Mouse (Mus musculus) stomach, embryonic 15.5 days (tissue): Measurements from ENCODE around the gene Sfr1. TPM values are rescaled to one million over a fixed set of nuclear protein-coding genes. Genes with fewer than 3 reads are reported as not detected.

Experiments
- ATAC-seq: fragments of 200-750 bp; cut with Nextera tagmentation; 2 replicates; pipeline ENCODE4 v1.8.0; 2017; ENCODE audit warnings: low read depth, moderate number of reproducible peaks, moderate TSS enrichment; ENCODE audit not compliant: insufficient read depth, low FRiP score
- H3K27ac ChIP-seq: fragments of 300-500 bp; sonication (generic); 2 replicates; pipeline ENCODE4 v1.5.1; 2015; ENCODE audit warnings: mild to moderate bottlenecking, inconsistent platforms
- H3K27me3 ChIP-seq: fragments of 300-500 bp; sonication (generic); replicated peaks from 2 replicates; pipeline ENCODE4 v1.6.1; 2015; ENCODE audit warnings: inconsistent platforms
- H3K36me3 ChIP-seq: fragments of 300-500 bp; sonication (generic); 2 replicates; pipeline ENCODE4 v1.6.1; 2015; ENCODE audit warnings: inconsistent platforms
- H3K4me1 ChIP-seq: fragments of 300-500 bp; sonication (generic); 2 replicates; pipeline ENCODE4 v1.6.1; 2015; ENCODE audit warnings: inconsistent platforms
- H3K4me2 ChIP-seq: fragments of 300-500 bp; sonication (generic); 2 replicates; pipeline ENCODE4 v1.6.1; 2015; ENCODE audit warnings: mild to moderate bottlenecking, inconsistent platforms
- H3K4me3 ChIP-seq: fragments of 300-500 bp; sonication (generic); replicated peaks from 2 replicates; pipeline ENCODE4 v1.5.1; 2015; ENCODE audit warnings: inconsistent platforms
- H3K9ac ChIP-seq: fragments of 300-500 bp; sonication (generic); 2 replicates; pipeline ENCODE4 v1.6.1; 2015; ENCODE audit warnings: inconsistent platforms
- H3K9me3 ChIP-seq: fragments of 300-500 bp; sonication (generic); 2 replicates; pipeline ENCODE4 v1.6.1; 2016; ENCODE audit warnings: inconsistent platforms
- WGBS: fragments of 180-500 bp; shearing (Covaris S2); methylation state at CpG from one replicate; pipeline ENCODE4 v1.1.7; 2015; 5-methylcytosine and 5-hydroxymethylcytosine counted together
- polyA plus RNA-seq: library from polyadenylated mRNA; unstranded; fragments of >200 nt; fragmentation: Nextera tagmentation; extraction: Ambion mirVana; gene quantifications from 2 replicates; pipeline ENCODE4 v1.2.1, GENCODE M21; 2015

The Sfr1 gene
- polyA plus RNA-seq, result 285 and 321 TPM in 2 replicates

- ATAC-seq, result peak; percentile 96
- H3K4me2 ChIP-seq, result peak within 1 kb of the TSS; percentile 75
- H3K9ac ChIP-seq, result peak within 1 kb of the TSS; percentile 80
- WGBS, result under 1% methylated on average over 72 of the region's 72 CpGs
- no peaks in the 10 kb centered on the region for H3K9me3 ChIP-seq
- no peaks in the 10 kb centered on the region for H3K27me3 ChIP-seq
- H3K36me3 ChIP-seq, result peaks cover 24% of the 10 kb centered on the region
- peak within 1 kb of the TSS; percentile 99 for H3K27ac ChIP-seq
- H3K4me3 ChIP-seq, result peak within 1 kb of the TSS; percentile 82
- peaks cover 8% of the 10 kb centered on the region for H3K4me1 ChIP-seq
These were observed at the start of gene Sfr1 for GRCm38 (mm10) chr19:47731071-47731881. Sfr1 (plus strand) TSS chr19:47731682.

- Histone ChIP-seq H3K27ac (no peak overlapping the region), H3K4me2 (no peak overlapping the region), H3K4me1 (no peaks in the 10 kb centered on the region), H3K27me3 (no peaks in the 10 kb centered on the region), H3K9me3 (no peaks in the 10 kb centered on the region), H3K36me3 (no peaks in the 10 kb centered on the region), H3K4me3 (no peak overlapping the region), H3K9ac (no peak overlapping the region)
- WGBS, result 72% methylated on average over 7 of the region's 7 CpGs
- ATAC-seq, result no peak
These were observed 41.9 kb upstream of the Sfr1 start for GRCm38 (mm10) chr19:47689592-47689991.

GRCm38 (mm10) chr19:47691994-47692393 is 39.5 kb upstream of the Sfr1 start, which contains the start of gene Col17a1:
Col17a1 (minus strand) TSS chr19:47692094.
- ATAC-seq, result no peak
- Histone ChIP-seq H3K36me3 (no peaks in the 10 kb centered on the region), H3K9me3 (no peaks in the 10 kb centered on the region), H3K27ac (peak within 1 kb of the TSS; percentile 61), H3K27me3 (no peaks in the 10 kb centered on the region), H3K4me3 (peak within 1 kb of the TSS; percentile 19), H3K4me2 (no peak within 1 kb of the TSS), H3K9ac (no peak within 1 kb of the TSS), H3K4me1 (no peaks in the 10 kb centered on the region)
- 65% methylated on average over 6 of the region's 6 CpGs for WGBS

GRCm38 (mm10) chr19:47695725-47696124 is 35.8 kb upstream of the Sfr1 start:
- Histone ChIP-seq H3K4me2 (no peak overlapping the region), H3K27me3 (no peaks in the 10 kb centered on the region), H3K36me3 (no peaks in the 10 kb centered on the region), H3K9ac (no peak overlapping the region), H3K4me1 (peaks cover 8% of the 10 kb centered on the region; the same call in 1 of the 2 replicates), H3K27ac (no peak overlapping the region), H3K9me3 (no peaks in the 10 kb centered on the region), H3K4me3 (no peak overlapping the region)
- 75% methylated on average over 6 of the region's 6 CpGs for WGBS
- ATAC-seq, result no peak

- Histone ChIP-seq H3K9ac (no peak overlapping the region), H3K27ac (no peak overlapping the region), H3K4me2 (no peak overlapping the region), H3K9me3 (no peaks in the 10 kb centered on the region), H3K4me1 (peaks cover 8% of the 10 kb centered on the region; the same call in 1 of the 2 replicates), H3K36me3 (no peaks in the 10 kb centered on the region), H3K4me3 (no peak overlapping the region), H3K27me3 (no peaks in the 10 kb centered on the region)
- no peak for ATAC-seq
- 90% methylated on average over 8 of the region's 8 CpGs for WGBS
These were observed 35.1 kb upstream of the Sfr1 start for GRCm38 (mm10) chr19:47696411-47696810.

GRCm38 (mm10) chr19:47697067-47697466 is 34.4 kb upstream of the Sfr1 start:
- no peaks in the 10 kb centered on the region for H3K27me3 ChIP-seq
- WGBS, result 88% methylated on average over 11 of the region's 11 CpGs
- no peak for ATAC-seq
- H3K4me1 ChIP-seq, result peaks cover 8% of the 10 kb centered on the region; the same call in 1 of the 2 replicates
- no peaks in the 10 kb centered on the region for H3K36me3 ChIP-seq
- H3K9me3 ChIP-seq, result no peaks in the 10 kb centered on the region
- H3K4me3 ChIP-seq, result no peak overlapping the region
- no peak overlapping the region for H3K9ac ChIP-seq
- H3K4me2 ChIP-seq, result no peak overlapping the region
- no peak overlapping the region for H3K27ac ChIP-seq

- Histone ChIP-seq H3K27ac (no peak overlapping the region), H3K27me3 (no peaks in the 10 kb centered on the region), H3K9me3 (no peaks in the 10 kb centered on the region), H3K4me2 (no peak overlapping the region), H3K9ac (no peak overlapping the region), H3K4me1 (peaks cover 8% of the 10 kb centered on the region; the same call in 1 of the 2 replicates), H3K4me3 (no peak overlapping the region), H3K36me3 (no peaks in the 10 kb centered on the region)
- ATAC-seq, result no peak
- 59% methylated on average over 9 of the region's 9 CpGs for WGBS
These were observed 33.2 kb upstream of the Sfr1 start for GRCm38 (mm10) chr19:47698266-47698665.

- Histone ChIP-seq H3K9ac (no peak overlapping the region), H3K4me3 (no peak overlapping the region), H3K4me2 (no peak overlapping the region), H3K36me3 (no peaks in the 10 kb centered on the region), H3K9me3 (no peaks in the 10 kb centered on the region), H3K27ac (peak overlapping the region; percentile 59; the same call in 1 of the 2 replicates), H3K27me3 (no peaks in the 10 kb centered on the region), H3K4me1 (peaks cover 8% of the 10 kb centered on the region; the same call in 1 of the 2 replicates)
- no peak for ATAC-seq
- 33% methylated on average over 9 of the region's 9 CpGs for WGBS
These were observed 31.7 kb upstream of the Sfr1 start for GRCm38 (mm10) chr19:47699743-47700142.

GRCm38 (mm10) chr19:47700509-47700908 is 31.0 kb upstream of the Sfr1 start:
- H3K4me1 ChIP-seq, result peaks cover 8% of the 10 kb centered on the region; the same call in 1 of the 2 replicates
- H3K27me3 ChIP-seq, result no peaks in the 10 kb centered on the region
- no peak overlapping the region for H3K9ac ChIP-seq
- 73% methylated on average over 8 of the region's 8 CpGs for WGBS
- no peaks in the 10 kb centered on the region for H3K36me3 ChIP-seq
- no peak for ATAC-seq
- no peak overlapping the region for H3K4me3 ChIP-seq
- H3K9me3 ChIP-seq, result no peaks in the 10 kb centered on the region
- no peak overlapping the region for H3K4me2 ChIP-seq
- H3K27ac ChIP-seq, result peak overlapping the region; percentile 32; the same call in 1 of the 2 replicates

GRCm38 (mm10) chr19:47705080-47705771 is 26.3 kb upstream of the Sfr1 start:
- H3K27me3 ChIP-seq, result no peaks in the 10 kb centered on the region
- H3K27ac ChIP-seq, result no peak overlapping the region
- H3K4me1 ChIP-seq, result no peaks in the 10 kb centered on the region
- WGBS, result 60% methylated on average over 13 of the region's 13 CpGs
- no peak overlapping the region for H3K4me2 ChIP-seq
- peak; percentile 31; the same call in 1 of the 2 replicates for ATAC-seq
- H3K9me3 ChIP-seq, result no peaks in the 10 kb centered on the region
- no peak overlapping the region for H3K9ac ChIP-seq
- no peak overlapping the region for H3K4me3 ChIP-seq
- H3K36me3 ChIP-seq, result no peaks in the 10 kb centered on the region

- no peak for ATAC-seq
- WGBS, result 89% methylated on average over 8 of the region's 8 CpGs
- no peak overlapping the region for H3K4me2 ChIP-seq
These were observed 25.6 kb upstream of the Sfr1 start for GRCm38 (mm10) chr19:47705772-47706309.

GRCm38 (mm10) chr19:47710376-47710775 is 21.1 kb upstream of the Sfr1 start:
- no peaks in the 10 kb centered on the region for H3K4me1 ChIP-seq
- H3K36me3 ChIP-seq, result no peaks in the 10 kb centered on the region
- H3K4me3 ChIP-seq, result no peak overlapping the region
- H3K9me3 ChIP-seq, result no peaks in the 10 kb centered on the region
- no peaks in the 10 kb centered on the region for H3K27me3 ChIP-seq
- no peak for ATAC-seq
- H3K27ac ChIP-seq, result no peak overlapping the region
- WGBS, result 77% methylated on average over 4 of the region's 4 CpGs
- no peak overlapping the region for H3K4me2 ChIP-seq
- H3K9ac ChIP-seq, result no peak overlapping the region

More at GRCm38 (mm10) chr19:47705772-47706309, 25.6 kb upstream of the Sfr1 start:
- H3K4me3 ChIP-seq, result no peak overlapping the region
- no peaks in the 10 kb centered on the region for H3K9me3 ChIP-seq
- H3K36me3 ChIP-seq, result no peaks in the 10 kb centered on the region
- no peak overlapping the region for H3K27ac ChIP-seq
- H3K4me1 ChIP-seq, result no peaks in the 10 kb centered on the region
- no peak overlapping the region for H3K9ac ChIP-seq
- H3K27me3 ChIP-seq, result no peaks in the 10 kb centered on the region
